Mouse (Mus musculus) neural tube, embryonic 15.5 days (tissue): ENCODE measurements at regions not wholly inside any gene's neighbourhood (a gene's known extent, or its start where the extent isn't known, plus 50 kb on each side); places are given as distances from the start of the nearest gene placed in this dataset.

Source experiments
- ATAC-seq: fragments of 200-750 bp; cut with Nextera tagmentation; 2 replicates; pipeline ENCODE4 v1.8.0; 2017; ENCODE audit warnings: mild to moderate bottlenecking, moderate TSS enrichment, moderate library complexity; ENCODE audit not compliant: low FRiP score
- H3K27ac ChIP-seq: fragments of 300-500 bp; sonication (generic); replicated peaks from 2 replicates; pipeline ENCODE4 v1.5.1; 2015; ENCODE audit warnings: mild to moderate bottlenecking, inconsistent platforms
- H3K27me3 ChIP-seq: fragments of 300-500 bp; sonication (generic); replicated peaks from 2 replicates; pipeline ENCODE4 v1.6.1; 2015; ENCODE audit warnings: inconsistent platforms
- H3K36me3 ChIP-seq: fragments of 300-500 bp; sonication (generic); 2 replicates; pipeline ENCODE4 v1.6.1; 2015; ENCODE audit warnings: inconsistent platforms
- H3K4me1 ChIP-seq: fragments of 300-500 bp; sonication (generic); 2 replicates; pipeline ENCODE4 v1.6.1; 2015; ENCODE audit warnings: inconsistent platforms
- H3K4me2 ChIP-seq: fragments of 300-500 bp; sonication (generic); 2 replicates; pipeline ENCODE4 v1.6.1; 2015; ENCODE audit warnings: inconsistent platforms, mild to moderate bottlenecking, moderate library complexity
- H3K4me3 ChIP-seq: fragments of 300-500 bp; sonication (generic); replicated peaks from 2 replicates; pipeline ENCODE4 v1.5.1; 2015; ENCODE audit warnings: mild to moderate bottlenecking, inconsistent platforms
- H3K9ac ChIP-seq: fragments of 300-500 bp; sonication (generic); replicated peaks from 2 replicates; pipeline ENCODE4 v1.6.1; 2015; ENCODE audit warnings: mild to moderate bottlenecking, inconsistent platforms
- H3K9me3 ChIP-seq: fragments of 300-500 bp; sonication (generic); replicated peaks from 2 replicates; pipeline ENCODE4 v1.6.1; 2016; ENCODE audit warnings: inconsistent platforms
- WGBS: fragments of 180-500 bp; shearing (Covaris S2); methylation state at CpG from one replicate; pipeline ENCODE4 v1.1.7; 2015; ENCODE audit warnings: mixed read lengths; 5-methylcytosine and 5-hydroxymethylcytosine counted together

DNA sequence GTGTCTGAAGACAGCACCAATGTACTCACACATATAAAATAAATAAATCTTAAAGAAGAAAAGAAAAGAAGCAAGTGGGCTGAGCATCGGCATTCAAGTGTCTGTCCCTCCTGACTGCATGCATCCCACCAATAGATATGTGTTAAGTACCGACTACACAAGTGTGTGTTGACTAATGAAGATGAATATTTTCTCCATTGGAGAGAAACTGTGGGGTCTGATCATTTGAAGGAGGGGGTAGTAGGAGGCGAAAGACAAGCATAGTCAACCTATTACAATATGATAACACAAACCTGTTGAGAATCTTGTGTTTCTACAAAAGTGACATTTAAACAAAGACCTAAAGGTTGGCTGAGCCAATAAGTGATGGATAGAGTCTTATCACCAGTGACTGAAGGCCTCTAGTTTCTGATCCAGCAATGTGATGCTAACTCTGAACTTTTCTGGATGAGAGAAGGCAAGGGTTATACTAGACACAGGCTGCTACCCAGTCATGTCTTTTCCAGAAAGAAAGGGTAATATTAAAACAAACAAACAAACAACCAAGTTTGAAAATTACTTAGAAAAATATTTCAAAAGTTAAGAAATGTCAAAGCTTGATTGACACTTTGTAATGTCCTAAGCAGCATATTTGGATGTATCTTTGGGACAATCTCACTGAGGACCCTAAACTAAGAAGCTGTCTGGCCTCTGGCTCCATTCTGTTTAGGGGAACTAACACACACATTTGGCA is 113.4 kb upstream of the Cpsf6 start:
- Histone ChIP-seq H3K4me2 (no peak overlapping the region), H3K27me3 (no peaks in the 10 kb centered on the region), H3K4me1 (peaks cover 11% of the 10 kb centered on the region), H3K27ac (no peak overlapping the region), H3K36me3 (no peaks in the 10 kb centered on the region), H3K9me3 (no peaks in the 10 kb centered on the region), H3K9ac (no peak overlapping the region), H3K4me3 (no peak overlapping the region)
- WGBS = 95% methylated on average over 3 of the region's 3 CpGs
- ATAC-seq = no peak

GRCm38 (mm10) chr10:117492391-117492990 is 112.7 kb upstream of the Cpsf6 start:
- no peak for ATAC-seq
- WGBS = 81% methylated on average over 5 of the region's 5 CpGs
- Histone ChIP-seq H3K36me3 (no peaks in the 10 kb centered on the region), H3K9me3 (no peaks in the 10 kb centered on the region), H3K9ac (no peak overlapping the region), H3K27me3 (no peaks in the 10 kb centered on the region), H3K27ac (no peak overlapping the region), H3K4me3 (no peak overlapping the region), H3K4me1 (peaks cover 11% of the 10 kb centered on the region), H3K4me2 (no peak overlapping the region)

DNA sequence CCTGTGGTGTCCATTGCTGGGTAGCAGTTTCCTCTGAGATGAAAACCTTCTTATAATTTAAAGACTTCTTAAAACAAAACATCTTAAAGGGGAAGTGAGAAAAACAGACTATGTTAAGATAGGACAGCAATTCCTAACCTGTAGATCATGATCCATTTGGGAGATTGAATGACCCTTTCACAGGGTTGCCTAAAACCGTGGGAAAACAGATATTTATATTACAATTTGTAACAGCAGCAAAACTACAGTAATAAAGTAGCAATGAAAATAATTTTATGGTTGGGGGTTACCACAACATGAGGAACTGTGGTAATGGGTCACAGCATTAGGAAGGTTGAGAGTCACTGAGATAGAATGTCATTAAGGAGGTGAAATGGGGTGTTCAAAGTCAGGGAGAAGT is 111.9 kb upstream of the Cpsf6 start:
- no peaks in the 10 kb centered on the region for H3K9me3 ChIP-seq
- 84% methylated on average over 1 of the region's 1 CpGs for WGBS
- H3K4me1 ChIP-seq = peaks cover 11% of the 10 kb centered on the region
- ATAC-seq = no peak
- no peak overlapping the region for H3K9ac ChIP-seq
- no peaks in the 10 kb centered on the region for H3K36me3 ChIP-seq
- H3K4me2 ChIP-seq = no peak overlapping the region
- no peaks in the 10 kb centered on the region for H3K27me3 ChIP-seq
- no peak overlapping the region for H3K27ac ChIP-seq
- no peak overlapping the region for H3K4me3 ChIP-seq

GRCm38 (mm10) chr10:117490851-117491595 is 111.2 kb upstream of the Cpsf6 start:
- no peak for ATAC-seq
- Histone ChIP-seq H3K4me3 (no peak overlapping the region), H3K9me3 (no peaks in the 10 kb centered on the region), H3K9ac (no peak overlapping the region), H3K4me1 (peaks cover 4% of the 10 kb centered on the region; the same call in 1 of the 2 replicates), H3K27me3 (no peaks in the 10 kb centered on the region), H3K4me2 (no peak overlapping the region), H3K36me3 (no peaks in the 10 kb centered on the region), H3K27ac (no peak overlapping the region)
- 92% methylated on average over 4 of the region's 4 CpGs for WGBS

GRCm38 (mm10) chr10:117483091-117483600 is 103.3 kb upstream of the Cpsf6 start:
- no peaks in the 10 kb centered on the region for H3K27me3 ChIP-seq
- no peak overlapping the region for H3K9ac ChIP-seq
- no peak overlapping the region for H3K4me2 ChIP-seq
- H3K27ac ChIP-seq = no peak overlapping the region
- H3K4me3 ChIP-seq = no peak overlapping the region
- no peak for ATAC-seq
- H3K9me3 ChIP-seq = no peaks in the 10 kb centered on the region
- H3K36me3 ChIP-seq = no peaks in the 10 kb centered on the region
- peaks cover 2% of the 10 kb centered on the region for H3K4me1 ChIP-seq
- 91% methylated on average over 4 of the region's 4 CpGs for WGBS

DNA sequence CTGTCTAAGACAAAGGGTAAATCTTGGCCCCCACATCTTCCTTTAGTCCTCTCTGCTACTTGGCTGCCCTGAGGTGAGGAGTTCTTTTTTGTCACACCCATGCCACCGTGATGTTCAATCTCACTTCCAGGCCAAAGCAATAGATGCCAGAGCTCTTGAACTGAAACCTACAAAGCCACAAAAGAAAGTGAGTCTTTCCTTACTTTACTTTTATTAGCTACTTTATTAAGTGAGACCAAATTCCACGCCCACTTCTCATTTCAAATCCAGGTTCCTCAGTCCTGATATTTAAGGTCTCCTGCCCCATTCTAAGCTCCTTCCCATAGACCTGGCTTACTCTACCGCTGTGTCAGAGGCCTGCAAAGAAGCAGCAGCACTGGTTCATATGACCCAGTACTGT is 102.5 kb upstream of the Cpsf6 start:
- no peak overlapping the region for H3K27ac ChIP-seq
- no peaks in the 10 kb centered on the region for H3K27me3 ChIP-seq
- H3K36me3 ChIP-seq = no peaks in the 10 kb centered on the region
- H3K9ac ChIP-seq = no peak overlapping the region
- peaks cover 5% of the 10 kb centered on the region for H3K4me1 ChIP-seq
- no peaks in the 10 kb centered on the region for H3K9me3 ChIP-seq
- H3K4me2 ChIP-seq = no peak overlapping the region
- no peak for ATAC-seq
- H3K4me3 ChIP-seq = no peak overlapping the region
- 85% methylated on average over 3 of the region's 3 CpGs for WGBS

GRCm38 (mm10) chr10:117481341-117481990 is 101.7 kb upstream of the Cpsf6 start:
- no peak overlapping the region for H3K4me3 ChIP-seq
- no peak overlapping the region for H3K4me2 ChIP-seq
- no peaks in the 10 kb centered on the region for H3K36me3 ChIP-seq
- no peak overlapping the region for H3K27ac ChIP-seq
- H3K9ac ChIP-seq = no peak overlapping the region
- no peak for ATAC-seq
- H3K27me3 ChIP-seq = no peaks in the 10 kb centered on the region
- 84% methylated on average over 5 of the region's 5 CpGs for WGBS
- H3K9me3 ChIP-seq = no peaks in the 10 kb centered on the region
- peaks cover 5% of the 10 kb centered on the region for H3K4me1 ChIP-seq

GRCm38 (mm10) chr10:117480456-117480850 is 100.6 kb upstream of the Cpsf6 start:
- H3K27me3 ChIP-seq = no peaks in the 10 kb centered on the region
- ATAC-seq = no peak

DNA sequence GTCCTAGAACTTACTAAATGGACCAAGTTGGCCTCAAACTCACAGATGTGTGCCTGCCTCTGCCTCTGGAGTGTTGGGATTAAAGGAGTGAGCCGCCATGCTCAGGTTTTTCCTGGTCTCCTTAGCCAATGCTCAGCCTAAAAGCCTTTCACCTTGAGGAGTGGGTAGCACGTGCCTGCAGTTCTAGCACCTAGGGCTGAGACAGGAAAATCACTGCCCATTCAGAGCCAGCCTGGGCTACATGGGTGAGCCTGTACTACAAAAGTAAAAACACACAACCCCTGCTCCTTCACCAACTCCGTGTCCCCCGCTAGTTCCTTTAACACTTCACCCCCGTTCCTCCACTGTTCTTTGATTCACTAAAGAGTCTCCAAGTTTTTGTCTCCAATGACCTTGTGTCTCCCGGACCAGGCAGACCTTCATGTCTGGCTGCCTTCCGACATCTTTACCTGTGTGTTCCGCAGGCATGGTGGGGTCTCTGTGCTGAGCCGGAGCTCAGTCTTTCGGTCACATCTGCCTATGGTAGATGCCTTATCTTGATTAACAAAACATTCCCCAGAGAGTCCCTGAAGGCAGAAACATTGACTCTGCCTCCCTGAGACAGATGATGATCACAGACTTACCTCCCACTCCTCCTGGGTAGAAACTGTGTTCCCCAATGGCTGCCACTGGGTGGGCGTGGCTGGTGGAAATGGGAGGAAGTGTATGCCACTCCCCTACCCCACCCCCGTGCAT is 100.1 kb upstream of the Cpsf6 start:
- 91% methylated on average over 12 of the region's 12 CpGs for WGBS
- Histone ChIP-seq H3K4me1 (peaks cover 5% of the 10 kb centered on the region), H3K36me3 (no peaks in the 10 kb centered on the region), H3K9me3 (no peaks in the 10 kb centered on the region), H3K27ac (no peak overlapping the region), H3K4me2 (no peak overlapping the region), H3K27me3 (no peaks in the 10 kb centered on the region), H3K9ac (no peak overlapping the region), H3K4me3 (no peak overlapping the region)
- no peak for ATAC-seq

More at GRCm38 (mm10) chr10:117480456-117480850, 100.6 kb upstream of the Cpsf6 start:
- 89% methylated on average over 5 of the region's 5 CpGs for WGBS
- Histone ChIP-seq H3K4me3 (no peak overlapping the region), H3K36me3 (no peaks in the 10 kb centered on the region), H3K4me1 (peaks cover 5% of the 10 kb centered on the region), H3K4me2 (no peak overlapping the region), H3K9me3 (no peaks in the 10 kb centered on the region), H3K27ac (no peak overlapping the region), H3K9ac (no peak overlapping the region)

GRCm38 (mm10) chr10:117478931-117479280 is 99.1 kb upstream of the Cpsf6 start:
- H3K9me3 ChIP-seq = no peaks in the 10 kb centered on the region
- H3K4me1 ChIP-seq = peaks cover 5% of the 10 kb centered on the region
- ATAC-seq = no peak
- no peak overlapping the region for H3K4me2 ChIP-seq
- no peaks in the 10 kb centered on the region for H3K27me3 ChIP-seq
- 89% methylated on average over 4 of the region's 4 CpGs for WGBS
- no peaks in the 10 kb centered on the region for H3K36me3 ChIP-seq
- H3K27ac ChIP-seq = no peak overlapping the region
- no peak overlapping the region for H3K9ac ChIP-seq
- no peak overlapping the region for H3K4me3 ChIP-seq
